Mouse (Mus musculus) E14TG2a.4 (cell line): Measurements from ENCODE around the gene Bbx.

Experiments
- CTCF ChIP-seq: conservative IDR thresholded peaks from 2 replicates; pipeline ENCODE4 v1.5.1; 2014; ENCODE audit warnings: low read length
- POU5F1 ChIP-seq: IDR thresholded peaks from 2 replicates; pipeline ENCODE4 v1.6.1; 2014; ENCODE audit warnings: low read length, borderline replicate concordance

GRCm38 (mm10) chr16:50298743-50299443 lies 133.3 kb downstream of the Bbx start:
- TF ChIP-seq CTCF (no peak), POU5F1 (no peak)
